Mouse (Mus musculus) adrenal gland, adult 18-20 months (tissue): ENCODE data around the gene Macrod2. TPM values are rescaled to one million over a fixed set of nuclear protein-coding genes. Genes with fewer than 3 reads are reported as not detected.

Experiments
- DNase-seq, 2 experiments: peaks; one replicate each; pipeline ENCODE4 v3.0.0; 2021 to 2022; ENCODE audit warnings: low spot score in 2 of 2
- total RNA-seq, 2 experiments: library from RNA; stranded (reverse); gene quantifications; 1 replicate in 1 of 2; 2 replicates in 1 of 2; pipeline ENCODE4 v1.2.3; 2021

The Macrod2 gene
- total RNA-seq, 2 experiments from 2014 or later, result 8.4 to 8.6 TPM

DNA sequence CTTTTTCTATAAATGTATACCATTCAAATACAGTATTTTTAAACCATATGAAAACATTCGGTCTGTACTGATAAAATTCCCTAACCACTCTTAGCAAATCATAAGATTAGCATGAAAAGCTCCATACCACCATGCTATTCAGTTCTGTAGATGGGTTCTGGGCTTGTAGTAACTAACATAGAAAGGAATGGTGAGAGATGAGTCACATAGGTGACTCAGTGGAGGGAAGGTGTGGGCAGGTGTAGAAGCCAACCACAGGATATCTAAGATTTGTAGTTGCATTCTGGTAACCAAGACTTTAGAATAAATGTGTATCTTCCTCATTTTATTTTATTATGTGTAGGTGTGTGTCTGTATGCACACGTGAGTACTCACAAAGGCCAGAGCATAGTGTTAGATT is 166.3 kb downstream of the Macrod2 start:
- no peak for DNase-seq

DNA sequence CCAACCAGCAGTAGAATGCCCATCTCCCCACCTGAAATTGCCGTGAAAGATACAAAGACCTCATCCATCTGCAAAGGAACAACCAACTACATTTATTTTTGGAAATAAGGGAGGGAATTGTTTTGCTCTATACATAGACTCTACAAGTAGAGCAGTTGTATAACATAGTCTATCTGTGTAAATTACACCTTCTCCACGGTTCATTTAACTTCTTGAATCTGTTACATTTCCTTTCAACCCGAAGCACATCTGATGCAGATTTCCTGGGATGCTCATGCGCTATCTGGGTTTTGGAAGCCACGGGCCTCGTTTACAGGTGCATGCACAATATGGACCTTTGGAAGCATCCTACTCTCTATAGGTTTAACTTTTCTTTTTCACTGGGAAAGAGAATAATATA is 175.8 kb downstream of the Macrod2 start:
- no peak for DNase-seq

DNA sequence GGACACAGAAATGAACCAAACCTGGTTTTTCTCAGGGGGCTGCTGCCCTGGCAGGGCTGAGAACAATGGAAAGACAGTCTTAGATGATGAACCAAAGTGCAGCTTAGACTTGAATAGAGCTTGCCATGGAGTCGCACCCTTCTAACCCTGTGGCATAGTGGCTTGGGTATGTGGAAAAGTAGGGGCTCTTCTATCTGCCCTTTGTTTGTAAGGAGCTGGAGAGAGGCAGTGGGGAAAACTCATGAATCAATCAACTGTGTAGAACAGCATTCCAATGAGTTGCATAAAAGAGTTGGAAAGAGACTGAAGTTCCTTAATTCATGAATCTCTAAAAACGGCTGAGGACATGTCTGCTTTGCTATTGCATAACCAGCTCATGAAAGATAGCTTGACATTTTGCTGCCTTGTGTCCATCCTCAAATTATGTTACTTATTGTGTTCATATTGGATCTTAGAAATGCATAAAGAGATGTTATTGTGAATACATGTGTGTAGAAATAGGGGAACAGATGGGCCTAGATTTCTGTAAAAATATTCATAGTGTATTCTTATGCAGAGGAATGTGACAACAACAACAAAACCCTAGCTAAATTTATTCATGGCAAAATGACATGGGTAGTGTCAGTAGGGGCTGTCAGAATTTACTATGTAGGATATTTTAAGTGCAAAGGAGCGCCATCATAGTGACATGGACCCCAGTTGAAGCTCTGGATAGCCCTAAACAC is 197.6 kb downstream of the Macrod2 start:
- no peak for DNase-seq

DNA sequence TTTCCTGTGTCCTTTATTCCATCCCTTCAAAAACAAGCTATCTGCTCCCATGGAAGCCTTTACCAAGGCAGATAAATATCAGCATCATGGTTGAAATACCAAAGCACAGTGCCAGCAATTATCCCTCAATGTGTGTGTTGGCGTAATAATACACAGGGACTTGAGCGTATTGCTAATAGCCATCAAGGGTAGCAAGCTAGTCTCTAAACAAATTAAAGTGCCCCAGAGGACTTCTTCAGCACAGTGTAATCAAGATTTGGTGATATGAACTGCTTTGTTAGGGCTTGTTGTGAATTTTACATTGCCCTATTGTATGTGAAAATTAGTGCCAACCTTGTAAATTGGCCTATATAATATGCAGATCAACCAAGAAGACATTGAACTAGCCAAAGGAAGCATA is 201.8 kb downstream of the Macrod2 start:
- DNase-seq, result no peak

DNA sequence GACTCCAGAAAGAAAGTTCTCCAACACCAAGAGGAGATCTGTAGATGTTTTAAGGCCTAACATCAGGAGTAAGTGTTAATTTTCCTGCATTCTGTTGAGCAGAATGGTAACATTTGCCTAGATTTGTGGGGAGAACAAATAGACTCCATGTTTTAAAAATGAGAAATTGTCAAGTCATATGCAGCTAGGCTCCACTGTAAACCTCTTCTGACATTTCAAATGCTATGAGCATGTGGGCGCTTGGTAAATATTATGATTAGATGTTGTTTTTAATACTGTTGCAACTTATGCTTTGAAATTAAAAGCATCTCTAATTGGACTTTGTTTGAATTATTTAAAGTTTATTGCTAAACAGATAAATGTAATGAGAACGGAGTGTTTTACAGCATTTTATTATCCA is 220.3 kb downstream of the Macrod2 start:
- no peak for DNase-seq

DNA sequence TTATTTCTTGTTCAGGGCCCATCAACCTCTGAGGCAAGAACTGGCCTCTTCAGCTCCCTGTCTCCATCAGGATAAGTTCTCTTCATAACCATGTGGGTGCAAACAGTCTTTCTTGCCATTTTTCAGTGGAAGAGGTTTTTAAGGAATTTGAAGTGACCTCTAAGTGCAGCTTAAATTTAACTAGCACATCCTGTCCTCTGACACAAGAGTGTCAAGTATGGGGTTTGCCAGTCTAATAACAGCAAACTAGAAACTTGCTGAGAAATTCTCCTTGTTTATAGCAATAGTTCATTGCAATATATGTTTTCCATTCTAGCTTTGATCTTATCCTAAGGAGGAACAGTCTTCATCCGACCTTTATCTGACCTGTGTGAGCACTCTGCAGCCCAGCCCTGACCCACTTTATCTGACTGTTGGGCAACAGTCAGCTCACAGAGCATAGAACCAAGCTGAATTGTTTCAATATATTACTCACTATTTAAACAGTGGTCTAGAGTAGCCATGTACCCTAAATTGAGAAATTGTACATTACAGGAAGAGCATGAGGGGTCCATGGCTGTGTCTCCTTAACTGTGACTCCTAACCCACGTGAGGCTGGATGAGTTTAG is 226.7 kb downstream of the Macrod2 start:
- no peak for DNase-seq

DNA sequence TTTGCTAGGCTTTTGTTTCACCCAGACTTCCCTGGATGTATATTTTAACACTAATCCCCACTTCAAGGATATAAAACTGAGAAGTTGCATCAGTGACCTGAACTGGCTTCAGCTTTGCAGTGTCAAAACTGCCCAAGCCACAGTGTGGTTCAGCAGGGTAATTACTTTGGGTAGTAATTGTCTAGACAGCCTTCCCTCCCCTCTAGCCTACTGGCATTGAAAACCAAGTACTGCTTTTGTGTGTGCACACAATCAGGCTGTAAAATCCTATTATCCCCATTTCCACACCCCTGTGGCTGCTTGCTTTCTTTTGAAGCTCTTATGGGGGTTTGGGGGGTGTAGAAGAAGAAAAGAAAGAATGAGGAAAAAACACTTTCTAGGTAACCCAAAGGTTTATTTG is 258.4 kb downstream of the Macrod2 start:
- DNase-seq, result no peak

DNA sequence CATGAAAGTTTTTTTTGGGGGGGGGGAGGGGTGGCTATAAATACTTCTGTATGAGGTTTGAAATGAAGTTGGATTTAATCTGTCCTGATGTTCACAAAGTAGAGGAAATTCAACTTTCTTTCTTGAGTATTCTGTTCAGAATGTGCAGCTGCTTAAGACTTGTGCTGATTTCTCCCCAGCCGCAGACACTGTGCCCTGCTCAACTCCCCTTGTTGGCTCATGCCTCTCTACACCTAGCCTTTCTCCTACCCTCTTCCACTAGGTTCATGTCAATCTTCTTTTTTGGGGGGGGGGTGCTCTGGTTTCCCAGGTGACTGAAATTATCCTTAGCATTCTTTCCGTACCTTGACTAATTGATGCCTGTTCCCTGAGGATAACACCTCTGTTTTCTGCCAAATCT is 258.9 kb downstream of the Macrod2 start:
- DNase-seq, result no peak

DNA sequence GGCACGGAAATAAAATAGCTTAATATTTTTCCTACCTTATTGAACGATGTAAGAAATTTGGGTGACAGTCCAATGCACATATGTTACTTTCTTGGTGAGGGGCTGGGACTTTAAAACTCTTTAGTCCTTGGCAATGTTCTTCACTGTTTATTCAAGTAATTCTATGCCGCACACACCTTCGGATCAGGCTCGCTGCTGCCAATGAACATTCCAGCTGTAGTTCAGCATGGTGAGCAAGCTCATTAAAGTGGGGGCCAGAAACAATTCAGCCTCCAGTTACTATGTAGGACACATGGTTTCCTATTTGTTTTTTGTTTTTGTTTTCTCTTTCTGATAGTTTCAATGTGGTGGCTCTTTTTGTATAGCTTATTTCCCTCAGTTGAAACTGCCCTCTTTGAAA is 267.6 kb downstream of the Macrod2 start:
- no peak for DNase-seq

DNA sequence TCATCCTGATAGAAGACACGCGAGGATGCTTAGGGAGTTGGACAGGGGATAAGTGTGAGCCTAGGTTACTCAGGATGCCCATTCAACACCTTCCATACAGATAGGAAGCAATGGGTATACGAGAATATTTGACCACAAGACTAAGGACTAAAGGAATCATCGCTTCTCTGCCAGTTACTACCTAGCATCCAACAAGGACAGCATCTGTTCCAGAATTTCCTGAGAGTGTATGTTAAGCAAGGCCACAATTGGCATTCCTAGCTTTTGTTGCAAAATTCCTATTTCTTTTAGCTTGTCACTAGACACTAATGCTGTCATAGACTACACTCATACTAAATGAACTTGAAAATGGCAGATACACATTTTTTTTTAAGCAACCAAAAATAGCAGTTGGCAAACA is 269.3 kb downstream of the Macrod2 start:
- DNase-seq, result no peak

DNA sequence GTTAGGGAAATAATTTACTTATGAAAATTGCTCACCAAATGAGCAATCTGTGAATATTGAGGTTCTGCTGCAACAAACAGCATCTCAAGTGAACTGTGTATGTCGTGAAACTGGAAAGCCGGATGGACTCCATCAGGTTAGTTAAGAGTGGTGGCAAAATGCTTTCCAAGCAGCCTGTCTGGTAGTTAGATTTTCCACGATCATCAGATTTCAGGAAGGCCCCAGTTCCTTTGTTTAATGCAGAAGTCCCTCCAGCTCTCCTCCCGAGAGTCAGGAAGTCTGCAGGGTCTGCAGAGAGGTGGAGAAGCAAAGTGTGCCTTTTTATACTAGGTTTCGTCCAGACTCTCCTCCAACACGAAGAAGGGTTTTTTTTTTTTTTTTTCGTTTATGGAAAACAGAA is 271.7 kb downstream of the Macrod2 start:
- DNase-seq, result no peak

DNA sequence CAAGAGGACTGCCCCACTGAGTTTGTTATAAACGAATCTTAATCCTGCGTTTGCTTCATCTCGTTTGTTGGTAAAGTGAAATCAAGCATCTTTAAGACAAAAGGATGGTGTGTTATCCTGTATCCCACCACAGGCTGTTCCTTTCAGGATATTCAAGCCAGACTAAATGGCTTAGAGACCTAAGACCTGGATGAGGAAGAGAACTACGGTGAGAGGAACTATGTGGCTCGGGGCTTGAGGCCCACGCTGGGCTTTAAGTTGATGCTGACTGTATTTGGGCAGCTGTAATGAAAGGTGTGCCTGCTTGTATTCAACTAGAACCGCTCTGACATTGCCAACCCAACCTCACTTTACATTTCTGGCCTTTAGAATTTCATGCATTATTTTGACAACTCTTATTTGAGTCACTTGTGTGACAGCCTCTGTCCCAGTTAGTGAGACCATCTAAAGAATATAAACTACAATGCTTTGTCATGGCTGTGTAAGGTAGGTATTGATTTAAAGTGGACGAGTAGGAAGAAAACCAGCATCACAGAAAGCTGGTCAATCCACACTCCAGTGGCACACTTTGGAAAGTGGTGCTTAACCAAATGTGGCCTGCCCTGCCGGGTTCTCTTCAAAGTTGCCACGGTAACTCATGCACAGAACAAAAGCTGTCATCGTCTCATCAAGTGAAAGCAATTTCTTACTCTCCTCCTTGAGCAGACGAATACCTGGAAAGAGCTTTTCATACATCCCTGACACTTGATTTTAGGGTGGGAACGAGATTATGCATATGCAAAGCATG is 272.3 kb downstream of the Macrod2 start:
- no peak for DNase-seq

DNA sequence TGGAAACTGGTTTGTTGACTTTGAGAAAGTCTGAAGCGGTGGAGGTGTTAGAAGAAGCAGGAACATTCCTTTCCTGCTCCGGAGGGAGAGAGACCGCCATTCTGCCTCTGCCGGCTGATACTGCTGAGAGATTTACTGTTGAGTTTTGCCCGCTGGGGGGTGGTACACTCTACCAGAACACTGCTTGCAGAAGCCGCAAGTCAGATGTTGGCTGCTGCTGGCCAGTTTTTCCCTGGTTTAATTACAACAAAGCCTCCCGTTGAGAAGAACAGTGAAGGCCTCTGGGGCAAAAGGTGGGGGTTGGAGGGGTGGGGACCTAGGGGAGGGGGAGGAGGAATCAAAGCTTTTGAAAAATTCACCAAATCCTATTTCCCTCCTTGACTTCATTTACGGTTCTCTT is 273.2 kb downstream of the Macrod2 start:
- DNase-seq, result peak; percentile 28 to 41

DNA sequence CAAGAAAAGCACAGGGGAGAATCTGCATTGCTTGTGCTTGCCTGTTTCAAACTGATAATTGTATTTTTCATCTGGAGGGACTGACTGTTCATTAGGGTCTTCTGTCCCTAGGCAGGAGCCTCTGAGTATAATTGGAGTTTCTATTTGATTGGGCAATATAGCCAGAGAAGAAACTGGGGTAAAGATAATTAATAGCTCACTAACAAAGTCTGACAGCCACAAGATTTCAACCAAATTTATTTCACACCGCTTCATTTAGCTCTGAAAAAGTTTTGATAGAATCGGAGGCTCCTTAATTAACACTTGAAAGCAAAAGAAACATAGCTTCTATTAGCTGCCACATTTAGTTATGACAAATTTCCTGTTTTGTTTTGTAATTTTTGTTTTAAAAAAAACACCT is 274.0 kb downstream of the Macrod2 start:
- no peak for DNase-seq

DNA sequence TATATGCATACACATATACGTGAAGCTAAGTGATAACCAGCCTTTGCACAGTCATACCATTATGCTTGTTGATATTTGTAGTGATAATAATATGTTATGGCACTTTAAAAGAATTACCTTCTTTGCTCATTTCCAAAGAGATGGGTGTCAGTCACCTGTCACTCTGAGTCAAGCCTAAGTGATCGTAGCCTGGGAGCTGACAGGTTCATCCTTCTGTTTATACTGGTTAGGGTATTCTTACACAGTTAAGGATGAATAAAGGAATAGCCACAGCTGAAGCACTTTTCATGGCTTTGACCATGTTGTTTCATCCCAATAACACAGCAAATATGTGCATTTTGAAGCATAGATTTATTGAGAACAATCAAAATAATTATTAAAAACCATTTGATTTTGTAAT is 274.7 kb downstream of the Macrod2 start:
- DNase-seq, result no peak

DNA sequence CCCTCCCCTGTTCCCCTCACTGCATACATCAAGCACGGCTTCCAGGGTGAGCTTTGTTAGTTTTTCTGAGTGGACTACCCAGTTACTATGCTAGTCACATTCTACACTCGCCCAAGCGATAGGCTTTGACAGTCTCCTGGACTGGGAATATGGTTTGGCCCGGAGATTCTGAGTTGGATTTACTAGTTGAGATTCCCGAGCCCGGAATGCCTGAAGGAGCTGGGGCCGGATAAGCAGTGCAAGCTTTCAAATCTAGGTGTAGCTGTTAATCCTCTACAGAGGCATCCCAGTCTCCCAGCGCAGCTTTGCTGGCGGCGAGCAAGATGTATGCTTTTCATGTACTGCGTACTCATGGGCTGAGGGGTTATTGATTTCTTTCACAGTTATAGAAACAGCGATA is 275.3 kb downstream of the Macrod2 start:
- peak in 1 of 2 experiments; percentile 17 for DNase-seq

DNA sequence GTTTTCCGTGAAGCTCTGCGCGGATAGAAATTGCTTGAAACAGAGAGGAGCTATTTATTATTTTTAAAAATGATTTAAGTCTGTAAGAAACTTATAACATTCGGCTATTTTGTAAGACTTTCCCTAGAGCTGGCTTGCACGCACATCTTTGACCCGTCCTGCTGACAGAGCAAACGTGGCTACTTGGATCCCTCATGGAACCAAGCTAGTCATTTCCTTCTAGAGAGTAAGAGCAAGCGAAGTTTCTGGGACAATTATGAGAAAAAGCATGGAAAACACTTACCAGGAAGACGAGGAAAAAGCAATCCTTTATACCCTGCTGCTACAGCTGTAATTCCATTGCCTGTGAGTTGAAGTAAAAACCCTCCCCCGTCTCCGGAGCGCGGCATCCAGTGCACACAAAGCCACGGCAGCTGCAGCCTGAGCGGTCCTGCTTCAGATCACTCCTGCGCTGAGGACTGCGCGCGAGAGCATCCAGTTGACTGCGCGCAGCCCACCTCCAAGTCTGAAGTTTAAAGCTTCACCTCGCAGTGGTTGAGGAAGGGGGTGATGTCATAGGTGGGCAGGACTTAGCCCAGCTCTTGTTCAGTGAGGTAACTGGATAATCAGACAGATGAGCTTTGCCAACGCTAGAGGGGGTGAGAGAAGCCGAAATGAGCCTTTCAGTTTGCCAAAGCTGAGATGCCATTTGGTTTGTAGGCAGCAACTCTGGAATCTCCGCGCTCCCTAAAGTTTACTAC is 276.0 kb downstream of the Macrod2 start, which contains the start of gene Flrt3:
Gene Flrt3 (minus strand): TSS at position 507 of the 740 bp plus-strand sequence.
- peak; percentile 59 to 66 for DNase-seq

DNA sequence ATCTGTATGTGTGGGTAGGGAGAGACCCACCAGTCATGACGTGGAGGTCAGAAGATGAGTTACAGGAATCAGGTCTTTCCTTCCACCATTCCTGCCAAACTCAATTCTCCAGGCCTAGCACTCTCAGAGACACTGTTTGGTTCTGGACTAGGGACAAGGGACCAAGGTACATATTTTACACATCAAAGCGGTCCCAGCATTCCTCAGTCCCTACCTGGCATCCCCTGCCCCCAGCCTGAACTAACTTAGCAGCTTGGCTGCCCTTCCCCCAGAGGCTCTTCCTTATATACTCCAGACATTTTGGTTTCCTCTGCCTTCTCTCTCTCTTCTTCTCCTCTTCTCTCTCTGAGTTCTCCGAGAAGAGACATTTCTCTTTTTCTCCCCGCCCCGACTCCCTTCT is 278.4 kb downstream of the Macrod2 start:
- DNase-seq, result no peak

DNA sequence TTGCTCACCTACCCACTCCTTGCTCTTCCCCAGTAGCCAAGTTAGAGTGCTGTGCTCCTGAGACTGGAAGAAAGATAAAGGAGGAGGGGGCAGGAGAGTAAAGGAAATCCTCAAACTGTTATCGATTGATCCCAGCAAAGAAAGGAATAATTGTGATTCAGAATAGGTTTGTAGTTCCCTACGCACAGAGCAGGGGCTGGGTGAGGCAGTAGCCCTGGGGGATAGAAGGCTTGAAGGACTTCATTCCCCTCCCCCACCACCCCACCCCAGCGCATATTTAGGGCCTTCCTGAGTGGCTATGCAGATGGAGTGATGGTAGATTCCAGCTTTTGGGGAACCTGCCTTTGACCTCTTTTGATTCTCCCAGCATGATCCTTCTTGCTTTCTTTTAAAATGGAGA is 281.6 kb downstream of the Macrod2 start:
- no peak for DNase-seq

DNA sequence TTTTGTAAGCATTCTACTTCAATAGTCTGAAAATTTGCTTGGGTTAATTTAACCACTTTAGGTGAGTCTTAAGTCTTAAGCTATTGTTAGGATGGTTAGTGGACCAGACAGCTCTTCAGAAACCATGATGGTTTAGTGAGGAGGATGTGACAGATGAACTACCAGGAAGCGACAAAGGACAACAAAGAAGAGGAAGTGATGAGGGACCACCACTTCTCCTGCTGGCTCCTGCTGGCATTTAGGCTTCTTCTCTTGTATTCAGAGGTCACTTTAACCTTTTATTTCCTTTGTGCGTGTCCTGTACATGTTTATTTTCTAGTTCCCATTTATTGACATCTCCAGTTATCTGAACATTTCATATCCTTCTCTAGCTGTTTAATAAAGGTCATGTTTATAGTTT is 295.8 kb downstream of the Macrod2 start:
- DNase-seq, result no peak

DNA sequence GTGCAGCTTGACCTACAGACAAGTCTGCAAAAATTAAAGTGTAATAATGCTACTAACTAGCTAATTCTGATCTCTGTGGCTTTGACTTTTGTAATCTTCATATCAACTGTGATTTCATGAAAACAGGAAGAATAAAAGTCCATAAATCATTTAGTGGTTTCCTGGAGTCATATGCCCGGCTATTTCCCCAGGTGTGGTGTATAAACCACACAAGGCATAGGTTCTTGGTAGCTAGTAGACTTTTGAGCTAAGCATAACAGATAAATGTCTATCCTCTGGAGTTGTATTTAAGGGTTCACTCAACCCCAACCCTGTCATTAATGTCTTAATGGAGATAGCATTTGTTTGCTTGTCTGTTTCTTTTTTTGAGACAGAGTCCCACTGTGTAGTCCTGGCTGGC is 296.3 kb downstream of the Macrod2 start:
- no peak for DNase-seq

DNA sequence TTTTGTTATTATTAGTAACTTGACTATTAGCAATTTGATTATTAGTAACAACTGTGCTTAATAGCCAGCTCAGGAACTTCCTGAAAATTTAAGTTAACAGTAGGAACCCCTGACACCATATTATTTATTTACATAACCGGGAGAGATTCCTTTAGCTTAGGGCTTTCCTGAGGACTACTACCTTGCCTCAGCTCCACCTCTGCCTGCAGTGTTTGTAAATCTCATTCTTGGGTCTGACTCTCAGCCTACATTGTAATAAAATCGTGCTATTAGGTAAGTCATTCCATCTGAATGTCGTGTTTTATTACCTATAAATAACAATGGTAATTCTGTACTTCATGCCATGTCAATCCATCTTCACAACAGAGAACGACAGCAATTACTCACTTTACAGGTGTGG is 297.4 kb downstream of the Macrod2 start:
- DNase-seq, result no peak
